Mouse (Mus musculus) embryonic facial prominence, embryonic 11.5 days (tissue): ENCODE data around the gene Nek3. TPM values are rescaled to one million over a fixed set of nuclear protein-coding genes. Genes with fewer than 3 reads are reported as not detected.
A peak's percentile ranks its signal among the peaks of the same experiment; 100 is the strongest.

ENCODE experiments used
- ATAC-seq: fragments of 200-750 bp; cut with Nextera tagmentation; replicated peaks from 2 replicates; pipeline ENCODE4 v1.8.0; 2017; ENCODE audit warnings: low read depth; ENCODE audit not compliant: insufficient number of reproducible peaks, low FRiP score, low TSS enrichment
- DNase-seq: peaks from one replicate; pipeline ENCODE4 v3.0.0-alpha.2; 2015; ENCODE audit warnings: low spot score
- H3K27ac ChIP-seq: fragments of 300-500 bp; sonication (generic); replicated peaks from 2 replicates; pipeline ENCODE4 v1.5.1; 2014; ENCODE audit warnings: mild to moderate bottlenecking, low read depth, low read length, control low read depth
- H3K27me3 ChIP-seq: fragments of 300-500 bp; sonication (generic); 2 replicates; pipeline ENCODE4 v1.6.1; 2014; ENCODE audit warnings: mild to moderate bottlenecking, low read length, moderate library complexity, mixed read lengths; ENCODE audit not compliant: control insufficient read depth, insufficient read depth
- H3K36me3 ChIP-seq: fragments of 300-500 bp; sonication (generic); replicated peaks from 2 replicates; pipeline ENCODE4 v1.6.1; 2014; ENCODE audit warnings: low read depth, mild to moderate bottlenecking, low read length, moderate library complexity, mixed read lengths; ENCODE audit not compliant: control insufficient read depth, insufficient read depth
- H3K4me1 ChIP-seq: fragments of 300-500 bp; sonication (generic); 2 replicates; pipeline ENCODE4 v1.6.1; 2014; ENCODE audit warnings: low read length, mixed read lengths; ENCODE audit not compliant: control insufficient read depth, insufficient read depth
- H3K4me2 ChIP-seq: fragments of 300-500 bp; sonication (generic); 2 replicates; pipeline ENCODE4 v1.6.1; 2014; ENCODE audit warnings: low read depth, mild to moderate bottlenecking, control low read depth, low read length, moderate library complexity
- H3K4me3 ChIP-seq: fragments of 300-500 bp; sonication (generic); 2 replicates; pipeline ENCODE4 v1.5.1; 2014; ENCODE audit warnings: low read depth, low read length, control low read depth
- H3K9ac ChIP-seq: fragments of 300-500 bp; sonication (generic); replicated peaks from 2 replicates; pipeline ENCODE4 v1.6.1; 2014; ENCODE audit warnings: mild to moderate bottlenecking, control low read depth, low read length
- H3K9me3 ChIP-seq: fragments of 300-500 bp; sonication (generic); replicated peaks from 2 replicates; pipeline ENCODE4 v1.6.1; 2016; ENCODE audit warnings: mild to moderate bottlenecking, low read length, inconsistent platforms, mixed read lengths; ENCODE audit not compliant: control insufficient read depth
- WGBS: fragments of 180-500 bp; shearing (Covaris S2); extraction: QIAGEN DNeasy Blood & Tissue Kit; methylation state at CpG from one replicate; pipeline ENCODE4 v1.1.7; 2014; 5-methylcytosine and 5-hydroxymethylcytosine counted together
- polyA plus RNA-seq: library from polyadenylated mRNA; unstranded; fragments of >200 nt; fragmentation: Nextera tagmentation; extraction: Ambion mirVana; gene quantifications from 2 replicates; pipeline ENCODE4 v1.2.1, GENCODE M21; 2014

The Nek3 gene
- polyA plus RNA-seq = 7.1 TPM in 2 replicates

GRCm38 (mm10) chr8:22166080-22166603 lies at the start of gene Nek3:
Gene Nek3, minus strand, starts transcription at chr8:22166435.
- under 1% methylated on average over 27 of the region's 43 CpGs for WGBS
- H3K4me1 ChIP-seq = no peaks in the 10 kb centered on the region
- H3K4me3 ChIP-seq = peak within 1 kb of the TSS; percentile 45
- H3K9ac ChIP-seq = peak within 1 kb of the TSS; percentile 56
- H3K27me3 ChIP-seq = no peaks in the 10 kb centered on the region
- no peaks in the 10 kb centered on the region for H3K9me3 ChIP-seq
- peak; percentile 99 for ATAC-seq
- peaks cover 2% of the 10 kb centered on the region; the same call in 1 of the 2 replicates for H3K36me3 ChIP-seq
- peak; percentile 94 for DNase-seq
- H3K4me2 ChIP-seq = peak within 1 kb of the TSS; percentile 32
- H3K27ac ChIP-seq = no peak within 1 kb of the TSS

DNA sequence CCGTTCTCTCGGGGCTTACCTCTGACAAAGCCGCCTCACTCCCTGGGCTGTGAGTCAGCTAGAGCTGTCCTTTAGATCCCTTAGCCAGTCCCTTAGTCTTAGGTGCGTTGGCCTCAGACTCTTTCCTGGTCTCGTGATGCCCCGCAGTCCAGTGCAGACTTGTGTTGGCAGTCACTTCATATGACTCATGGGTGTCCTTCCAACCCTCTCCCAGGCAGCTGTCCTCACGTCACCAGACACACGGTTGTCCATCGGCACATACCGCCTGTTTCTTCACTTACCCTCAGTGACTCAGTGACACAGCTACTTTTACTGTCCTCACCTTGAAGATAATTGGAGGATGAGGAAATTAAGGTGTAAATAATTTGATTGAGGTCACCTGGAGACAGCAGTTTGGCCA lies 48.6 kb upstream of the Nek3 start:
- ATAC-seq (no peak), DNase-seq (no peak)
- Histone ChIP-seq H3K4me1 (no peaks in the 10 kb centered on the region), H3K9me3 (no peaks in the 10 kb centered on the region), H3K27ac (no peak overlapping the region), H3K4me3 (no peak overlapping the region), H3K27me3 (no peaks in the 10 kb centered on the region), H3K9ac (no peak overlapping the region), H3K36me3 (no peaks in the 10 kb centered on the region), H3K4me2 (no peak overlapping the region)
- 97% methylated on average over 10 of the region's 10 CpGs for WGBS

- WGBS = 63% methylated on average over 5 of the region's 5 CpGs
- Histone ChIP-seq H3K4me1 (no peaks in the 10 kb centered on the region), H3K4me3 (no peak overlapping the region), H3K27ac (no peak overlapping the region), H3K4me2 (no peak overlapping the region), H3K27me3 (no peaks in the 10 kb centered on the region), H3K36me3 (no peaks in the 10 kb centered on the region), H3K9ac (no peak overlapping the region), H3K9me3 (no peaks in the 10 kb centered on the region)
- no peak for ATAC-seq
- no peak for DNase-seq
Observed at GRCm38 (mm10) chr8:22209012-22209411, 42.8 kb upstream of the Nek3 start.

- H3K27ac ChIP-seq = no peak overlapping the region
- H3K4me1 ChIP-seq = no peaks in the 10 kb centered on the region
- DNase-seq (no peak), ATAC-seq (no peak)
- no peak overlapping the region for H3K9ac ChIP-seq
- H3K4me3 ChIP-seq = no peak overlapping the region
- H3K9me3 ChIP-seq = no peaks in the 10 kb centered on the region
- H3K27me3 ChIP-seq = no peaks in the 10 kb centered on the region
- no peaks in the 10 kb centered on the region for H3K36me3 ChIP-seq
- H3K4me2 ChIP-seq = no peak overlapping the region
- WGBS = 81% methylated on average over 4 of the region's 4 CpGs
Observed at GRCm38 (mm10) chr8:22207535-22207934, 41.3 kb upstream of the Nek3 start.

DNA sequence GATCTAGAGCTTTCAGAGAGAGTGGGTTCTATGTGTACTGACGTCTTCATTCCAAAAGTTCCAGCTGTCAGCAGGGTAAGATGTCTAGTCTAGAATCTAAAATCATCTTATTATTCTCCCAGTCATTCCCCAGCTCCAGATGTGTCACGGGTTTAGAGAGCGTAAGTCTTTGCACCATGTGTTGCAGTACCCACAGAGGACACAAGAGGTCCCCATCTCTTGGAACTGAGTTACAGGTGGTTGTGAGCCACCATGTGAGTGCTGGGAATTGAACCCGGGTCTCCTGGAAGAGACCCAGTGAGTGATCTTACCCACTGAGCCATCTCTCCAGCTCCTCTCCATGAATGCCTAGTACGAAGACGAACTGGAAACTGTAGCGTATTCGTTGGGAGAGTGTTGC lies 33.2 kb upstream of the Nek3 start:
- WGBS = 91% methylated on average over 8 of the region's 8 CpGs
- ATAC-seq = no peak

GRCm38 (mm10) chr8:22197914-22198313 lies 31.7 kb upstream of the Nek3 start:
- WGBS = 93% methylated on average over 6 of the region's 6 CpGs
- ATAC-seq = no peak
- H3K27me3 ChIP-seq = no peaks in the 10 kb centered on the region
- peaks cover 2% of the 10 kb centered on the region for H3K36me3 ChIP-seq
- H3K9ac ChIP-seq = no peak overlapping the region
- H3K4me1 ChIP-seq = no peaks in the 10 kb centered on the region
- no peak for DNase-seq
- no peaks in the 10 kb centered on the region for H3K9me3 ChIP-seq
- no peak overlapping the region for H3K4me3 ChIP-seq
- no peak overlapping the region for H3K27ac ChIP-seq
- no peak overlapping the region for H3K4me2 ChIP-seq

More for the DNA sequence above, 33.2 kb upstream of the Nek3 start:
- Histone ChIP-seq H3K4me1 (no peaks in the 10 kb centered on the region), H3K27me3 (no peaks in the 10 kb centered on the region), H3K4me3 (no peak overlapping the region), H3K4me2 (no peak overlapping the region), H3K9me3 (no peaks in the 10 kb centered on the region), H3K27ac (no peak overlapping the region), H3K9ac (no peak overlapping the region), H3K36me3 (peaks cover 2% of the 10 kb centered on the region)
- peak; percentile 7 for DNase-seq

DNA sequence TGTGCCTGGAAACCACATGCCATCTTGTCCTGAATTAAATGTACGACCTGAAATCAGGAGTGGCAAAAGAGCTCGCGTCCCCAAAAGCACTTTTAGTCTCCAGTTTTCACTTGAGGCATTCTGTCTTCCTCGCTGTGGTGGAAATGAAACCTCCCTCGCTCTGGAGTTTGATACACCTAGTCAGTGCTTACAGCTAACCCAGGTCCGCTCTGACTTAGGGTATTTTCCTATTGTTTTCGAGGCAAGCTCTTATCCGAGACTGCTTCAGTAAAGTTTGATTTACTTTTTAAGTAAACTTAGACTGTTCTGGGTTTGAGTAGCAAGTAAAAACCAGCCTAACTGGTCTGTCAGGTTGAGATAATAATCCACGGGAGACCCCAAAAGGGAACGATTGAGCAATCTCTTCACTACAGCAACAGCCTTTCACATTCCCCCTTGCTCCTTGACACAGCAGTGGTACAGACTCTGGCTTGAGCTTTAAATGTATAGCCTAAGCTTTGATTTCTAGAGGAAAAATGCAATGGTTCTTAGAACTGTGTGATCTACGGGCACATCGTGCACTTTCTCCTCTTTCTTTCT lies 27.3 kb upstream of the Nek3 start:
- ATAC-seq (no peak), DNase-seq (peak; percentile 45)
- Histone ChIP-seq H3K27ac (peak overlapping the region; percentile 96), H3K36me3 (no peaks in the 10 kb centered on the region; the same call in 1 of the 2 replicates), H3K9me3 (no peaks in the 10 kb centered on the region), H3K27me3 (no peaks in the 10 kb centered on the region), H3K4me1 (no peaks in the 10 kb centered on the region), H3K9ac (peak overlapping the region; percentile 96), H3K4me2 (peak overlapping the region; percentile 60), H3K4me3 (peak overlapping the region; percentile 75)
- 16% methylated on average over 12 of the region's 12 CpGs for WGBS

DNA sequence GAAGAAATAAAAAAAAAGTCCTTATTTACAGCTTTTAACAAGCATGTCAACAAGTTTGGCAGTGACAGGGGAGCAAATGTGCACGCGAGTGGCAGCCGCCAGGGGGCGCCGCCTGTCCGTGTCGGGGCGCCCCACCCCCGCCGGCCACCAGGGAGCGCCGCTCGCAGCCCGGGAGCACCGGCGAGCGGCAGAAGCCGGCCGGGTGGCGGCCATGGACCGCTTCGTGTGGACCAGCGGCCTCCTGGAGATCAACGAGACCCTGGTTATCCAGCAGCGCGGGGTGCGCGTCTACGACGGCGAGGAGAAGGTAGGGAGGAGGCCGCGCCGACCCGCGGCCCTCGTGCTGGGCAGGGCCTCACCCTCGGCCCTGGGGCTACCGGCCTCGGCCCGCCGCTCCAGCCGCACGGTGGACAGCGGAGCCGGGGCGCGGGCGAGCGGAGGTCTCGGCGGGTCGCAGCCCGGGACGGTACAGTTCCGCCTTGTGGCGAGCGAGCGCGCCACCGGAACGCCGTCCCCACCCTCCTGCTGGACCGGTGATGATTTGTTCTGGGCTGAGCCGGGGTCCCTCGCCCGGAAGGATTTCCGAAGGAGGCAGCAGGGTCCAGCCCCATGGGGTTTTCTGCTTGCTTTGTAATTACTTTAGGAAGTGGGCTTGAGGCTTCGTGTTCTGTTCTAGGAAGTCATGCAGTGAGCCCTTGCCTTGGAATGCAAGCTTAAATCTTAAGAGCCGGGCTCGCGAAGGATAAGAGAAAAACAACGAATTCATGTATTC lies 26.6 kb upstream of the Nek3 start, which contains the start of gene Vps36:
Gene Vps36 (plus strand): TSS at position 150 of the 772 bp plus-strand sequence.
- Histone ChIP-seq H3K27ac (peak within 1 kb of the TSS; percentile 96), H3K4me1 (no peaks in the 10 kb centered on the region), H3K4me3 (peak within 1 kb of the TSS; percentile 75), H3K4me2 (peak within 1 kb of the TSS; percentile 60), H3K36me3 (no peaks in the 10 kb centered on the region; the same call in 1 of the 2 replicates), H3K9ac (peak within 1 kb of the TSS; percentile 96), H3K27me3 (no peaks in the 10 kb centered on the region), H3K9me3 (no peaks in the 10 kb centered on the region)
- peak; percentile 94 for ATAC-seq
- peak; percentile 91 for DNase-seq
- WGBS = under 1% methylated on average over 49 of the region's 73 CpGs
